Mouse (Mus musculus) spleen, adult 10 weeks (tissue): ENCODE results near the gene Abca2. TPM values are rescaled to one million over a fixed set of nuclear protein-coding genes. Genes with fewer than 3 reads are reported as not detected.

Source experiments
- polyA plus RNA-seq: library from polyadenylated mRNA; stranded (reverse); fragments of 350-450 nt; fragmentation: Illumina TruSeq; extraction: RNeasy Lipid Tissue Mini Kit (QIAGEN cat#74804); gene quantifications from one replicate; pipeline ENCODE4 v1.2.3, GENCODE M21; 2015; ENCODE audit warnings: low replicate concordance; ENCODE audit not compliant: insufficient read depth

Abca2 gene
- 17.7 TPM for polyA plus RNA-seq

GRCm38 (mm10) chr2:25428442-25429236 is at the start of gene Abca2:
Gene Abca2, plus strand, starts transcription at chr2:25428703.

DNA sequence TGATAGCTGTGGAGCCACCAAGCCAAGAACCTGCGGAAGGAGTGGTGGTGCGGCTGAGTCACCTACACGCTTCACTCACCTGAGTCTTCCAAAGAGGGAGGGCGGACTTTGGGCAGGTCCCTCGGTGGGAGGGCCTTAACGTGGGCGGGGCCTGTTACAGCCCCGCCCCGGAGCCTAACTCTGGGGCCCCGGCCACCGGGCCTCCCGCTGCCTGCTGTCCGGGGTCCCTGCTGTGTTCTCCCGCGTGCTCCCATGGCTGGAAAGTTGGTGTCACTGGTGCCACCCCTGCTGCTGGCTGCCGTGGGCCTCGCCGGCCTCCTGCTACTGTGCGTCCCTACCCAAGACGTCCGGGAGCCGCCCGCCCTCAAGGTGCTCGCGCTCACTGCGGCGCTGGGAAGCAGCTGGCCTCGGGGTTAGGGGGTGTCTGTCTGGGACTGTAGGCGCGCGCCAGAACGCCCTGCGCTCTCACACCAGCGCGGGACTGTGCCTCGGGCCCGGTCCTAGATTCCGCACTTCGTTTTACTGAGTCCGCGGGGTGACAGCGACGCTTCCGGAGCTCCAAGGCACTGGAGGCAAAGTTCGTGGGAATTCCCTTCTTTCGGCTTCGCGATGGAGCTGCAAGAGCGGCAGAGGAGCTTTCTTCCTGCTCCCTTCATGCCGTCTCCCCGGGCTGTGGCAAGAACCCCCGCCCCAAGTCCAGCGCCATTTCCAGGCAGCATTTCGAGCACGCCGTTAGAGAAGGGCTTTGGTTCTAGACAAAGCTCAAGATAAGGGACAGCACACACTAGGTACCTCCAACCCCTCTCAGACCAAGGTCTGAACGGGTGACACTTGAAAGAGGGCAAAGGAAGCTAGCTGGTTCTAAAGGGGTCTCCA is 32.5 kb upstream of the Abca2 start, which contains the start of gene Entpd2:
Entpd2 (plus strand) TSS at position 154 of the 876 bp plus-strand sequence.

GRCm38 (mm10) chr2:25399051-25399450 is 29.5 kb upstream of the Abca2 start, which contains the start of gene Npdc1:
Gene Npdc1, plus strand, starts transcription at chr2:25399351.

GRCm38 (mm10) chr2:25422587-25423410 is 5.7 kb upstream of the Abca2 start, which contains the start of gene Fut7:
Gene Fut7, plus strand, starts transcription at chr2:25423267.

DNA sequence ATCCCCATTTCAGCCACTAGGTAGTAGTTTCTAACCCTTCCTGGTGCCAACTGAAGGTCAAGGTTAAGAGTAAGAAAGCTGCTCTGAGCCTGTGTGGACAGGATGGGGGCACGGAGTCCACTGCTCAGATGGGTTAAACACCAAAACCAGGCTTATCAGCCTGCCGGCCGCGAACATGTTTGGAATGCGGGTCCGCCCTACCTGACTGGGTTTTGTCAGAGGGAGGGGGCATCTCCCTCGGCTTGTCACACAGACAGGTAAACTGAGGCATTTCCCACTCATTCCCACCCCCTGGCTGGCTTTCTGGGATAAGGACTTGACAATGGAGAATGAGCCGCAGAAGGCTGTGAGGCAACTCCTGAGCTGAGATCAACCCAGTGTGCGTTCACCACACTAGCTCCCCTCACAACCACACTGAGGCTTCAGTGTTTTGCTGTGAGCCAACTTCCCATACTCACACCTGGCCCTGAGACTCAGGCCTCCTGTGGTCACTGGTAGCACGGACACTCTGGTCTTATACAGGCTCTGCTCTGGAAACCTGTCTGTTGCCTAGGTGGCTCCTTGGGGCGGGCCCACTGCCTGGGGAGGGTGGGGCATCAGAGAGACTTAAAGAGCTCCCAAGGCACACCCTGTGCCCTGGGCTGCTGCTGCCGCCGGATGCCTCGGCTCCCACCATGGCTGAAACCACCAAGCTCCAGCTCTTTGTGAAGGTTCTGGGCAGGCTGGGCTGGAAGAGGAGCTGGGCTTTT is 27.9 kb downstream of the Abca2 start, which contains the start of gene Clic3:
Clic3 (plus strand) TSS at position 634 of the 749 bp plus-strand sequence.

DNA sequence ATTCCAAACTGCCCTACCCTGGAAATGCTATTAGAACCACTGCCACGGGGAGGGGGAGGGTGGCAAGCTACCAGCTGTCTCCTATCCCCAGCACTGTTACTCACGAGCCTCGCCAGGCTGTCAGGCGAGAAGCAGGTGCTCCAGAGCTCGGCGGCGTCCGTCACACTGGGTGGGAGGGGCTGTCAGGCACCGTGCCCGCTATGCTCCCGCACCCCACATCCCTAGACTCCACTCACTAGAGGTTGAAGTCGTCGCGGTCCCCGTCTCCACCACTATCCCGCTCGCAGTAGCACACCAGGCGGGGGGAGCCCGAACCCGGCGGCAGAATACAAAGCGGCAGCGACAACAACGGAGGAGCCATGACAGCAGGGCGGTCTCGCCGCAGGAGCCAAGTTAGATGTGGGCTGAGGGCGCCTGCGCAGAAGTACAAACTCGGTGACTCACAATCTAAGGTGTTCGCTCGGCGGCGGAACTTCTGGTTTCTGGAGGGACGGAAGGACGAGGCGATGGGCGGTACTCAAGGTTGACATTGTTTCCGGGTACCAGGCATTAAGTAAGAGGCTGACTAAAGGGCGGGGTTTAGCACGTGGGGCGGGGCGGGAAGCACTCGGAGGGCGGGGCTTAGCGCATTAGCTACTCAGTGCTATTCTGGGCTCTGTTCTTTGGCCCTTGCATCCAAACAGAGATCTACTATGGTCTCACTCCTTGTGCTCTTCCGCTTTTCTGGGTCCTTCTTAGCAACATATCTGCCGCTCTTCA is 32.2 kb downstream of the Abca2 start, which contains the start of gene Paxx:
Paxx (minus strand) TSS at position 544 of the 759 bp plus-strand sequence.

GRCm38 (mm10) chr2:25469969-25470368 is 41.5 kb downstream of the Abca2 start, which contains the start of gene Ptgds:
Gene Ptgds, minus strand, starts transcription at chr2:25470046.

DNA sequence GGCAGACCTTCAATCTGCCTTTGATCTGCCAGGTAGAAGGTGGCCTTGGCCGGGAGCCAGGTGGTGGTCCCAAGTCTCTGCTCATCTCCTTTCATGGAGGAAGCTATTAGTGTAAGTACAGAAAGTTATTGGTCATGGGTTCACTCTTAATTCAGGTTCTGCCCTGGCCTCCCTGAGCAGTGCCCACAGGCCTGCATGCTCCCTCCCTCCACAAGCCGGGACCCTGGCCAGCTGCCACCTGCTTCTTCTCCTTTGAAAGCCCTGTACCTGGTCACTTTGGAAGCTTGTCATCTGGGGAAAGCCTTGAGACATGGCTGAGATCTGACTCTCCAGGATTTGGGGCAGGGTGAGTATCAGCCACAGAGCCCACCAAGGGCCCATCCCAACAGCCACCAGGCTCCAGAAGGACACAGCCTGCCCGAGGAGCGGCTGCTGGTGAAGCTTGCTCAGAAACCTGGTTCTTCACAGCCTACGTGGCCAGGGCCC is 65.0 kb downstream of the Abca2 start, which contains the start of gene Lcn12:
Lcn12 (minus strand) TSS at position 436 of the 486 bp plus-strand sequence.

Other genes starting within 250 kb of the Abca2 start
- gene Nrarp, start 247.9 kb upstream of the Abca2 start, polyA plus RNA-seq, result 4.6 TPM
- 31.7 TPM for gene Tor4a, start 231.8 kb upstream of the Abca2 start, polyA plus RNA-seq
- 52.5 TPM for gene Nelfb, start 217.2 kb upstream of the Abca2 start, polyA plus RNA-seq
- gene Stpg3, start 214.1 kb upstream of the Abca2 start, polyA plus RNA-seq, result not detected
- gene Fam166a, start 210.0 kb upstream of the Abca2 start, polyA plus RNA-seq, result not detected
- 108 TPM for gene Tubb4b, start 204.0 kb upstream of the Abca2 start, polyA plus RNA-seq
- gene Slc34a3, start 194.3 kb upstream of the Abca2 start, polyA plus RNA-seq, result not detected
- gene Rnf224, start 191.9 kb upstream of the Abca2 start, polyA plus RNA-seq, result not detected
- 0.18 TPM for gene Rnf208, start 186.4 kb upstream of the Abca2 start, polyA plus RNA-seq
- not detected for gene Cysrt1, start 186.3 kb upstream of the Abca2 start, polyA plus RNA-seq
- 8.7 TPM for gene AL732309.1, start 181.8 kb upstream of the Abca2 start, polyA plus RNA-seq
- 3.6 TPM for gene Tmem203, start 173.3 kb upstream of the Abca2 start, polyA plus RNA-seq
- 5.7 TPM for gene Tprn, start 166.1 kb upstream of the Abca2 start, polyA plus RNA-seq
- 30.6 TPM for gene Ssna1, start 156.3 kb upstream of the Abca2 start, polyA plus RNA-seq
- gene Anapc2, start 156.2 kb upstream of the Abca2 start, polyA plus RNA-seq, result 58.0 TPM
- not detected for gene Tmem210, start 140.6 kb upstream of the Abca2 start, polyA plus RNA-seq
- gene Lrrc26, start 138.8 kb upstream of the Abca2 start, polyA plus RNA-seq, result not detected
- gene Grin1, start 109.5 kb upstream of the Abca2 start, polyA plus RNA-seq, result not detected
- 62.7 TPM for gene Man1b1, start 96.4 kb upstream of the Abca2 start, polyA plus RNA-seq
- 30.6 TPM for gene Dpp7, start 72.3 kb upstream of the Abca2 start, polyA plus RNA-seq
- 14.4 TPM for gene Uap1l1, start 63.0 kb upstream of the Abca2 start, polyA plus RNA-seq
- gene Sapcd2, start 56.4 kb upstream of the Abca2 start, polyA plus RNA-seq, result 0.75 TPM
- 1.2 TPM for gene Entpd2, start 32.8 kb upstream of the Abca2 start, polyA plus RNA-seq
- gene Npdc1, start 29.4 kb upstream of the Abca2 start, polyA plus RNA-seq, result 12.1 TPM
- gene Fut7, start 5.4 kb upstream of the Abca2 start, polyA plus RNA-seq, result 1.4 TPM
- not detected for gene Clic3, start 28.1 kb downstream of the Abca2 start, polyA plus RNA-seq
- 33.9 TPM for gene Paxx, start 32.4 kb downstream of the Abca2 start, polyA plus RNA-seq
- gene Ptgds, start 41.3 kb downstream of the Abca2 start, polyA plus RNA-seq, result not detected
- not detected for gene Lcn12, start 65.2 kb downstream of the Abca2 start, polyA plus RNA-seq
- gene Fbxw5, start 72.0 kb downstream of the Abca2 start, polyA plus RNA-seq, result 33.4 TPM
- gene C8g, start 73.0 kb downstream of the Abca2 start, polyA plus RNA-seq, result 0.72 TPM
- 24.0 TPM for gene Traf2, start 118.2 kb downstream of the Abca2 start, polyA plus RNA-seq
- 41.3 TPM for gene Edf1, start 129.1 kb downstream of the Abca2 start, polyA plus RNA-seq
- gene Mamdc4, start 146.1 kb downstream of the Abca2 start, polyA plus RNA-seq, result 0.43 TPM
- 21.0 TPM for gene Phpt1, start 146.5 kb downstream of the Abca2 start, polyA plus RNA-seq
- gene Ajm1, start 153.1 kb downstream of the Abca2 start, polyA plus RNA-seq, result 0.72 TPM
- gene Rabl6, start 179.8 kb downstream of the Abca2 start, polyA plus RNA-seq, result 59.4 TPM
- not detected for gene Ccdc183, start 189.0 kb downstream of the Abca2 start, polyA plus RNA-seq
- gene Tmem141, start 193.3 kb downstream of the Abca2 start, polyA plus RNA-seq, result 14.0 TPM
- gene Fcna, start 199.3 kb downstream of the Abca2 start, polyA plus RNA-seq, result 205 TPM
- gene Lcn8, start 224.4 kb downstream of the Abca2 start, polyA plus RNA-seq, result not detected
- gene Lcn5, start 229.2 kb downstream of the Abca2 start, polyA plus RNA-seq, result not detected
- gene Lcn6, start 248.1 kb downstream of the Abca2 start, polyA plus RNA-seq, result not detected